Mouse (Mus musculus) limb, embryonic 11.5 days (tissue): Measurements from ENCODE around the gene Hsdl2. TPM values are rescaled to one million over a fixed set of nuclear protein-coding genes. Genes with fewer than 3 reads are reported as not detected.

Source experiments
- ATAC-seq: fragments of 200-750 bp; cut with Nextera tagmentation; 2 replicates; pipeline ENCODE4 v1.8.0; 2017; ENCODE audit warnings: low read depth; ENCODE audit not compliant: insufficient number of reproducible peaks, low FRiP score, low TSS enrichment
- DNase-seq: peaks from one replicate; pipeline ENCODE4 v3.0.0-alpha.2; 2015; ENCODE audit warnings: low spot score
- H3K27ac ChIP-seq: fragments of 300-500 bp; sonication (generic); replicated peaks from 2 replicates; pipeline ENCODE4 v1.5.1; 2014; ENCODE audit warnings: low read depth, mild to moderate bottlenecking, low read length
- H3K27me3 ChIP-seq: fragments of 300-500 bp; sonication (generic); 2 replicates; pipeline ENCODE4 v1.6.1; 2014; ENCODE audit warnings: mild to moderate bottlenecking, low read length, mixed read lengths; ENCODE audit not compliant: control insufficient read depth, insufficient read depth
- H3K36me3 ChIP-seq: fragments of 300-500 bp; sonication (generic); 2 replicates; pipeline ENCODE4 v1.6.1; 2014; ENCODE audit warnings: mild to moderate bottlenecking, low read length, moderate library complexity, mixed read lengths; ENCODE audit not compliant: control insufficient read depth, insufficient read depth
- H3K4me1 ChIP-seq: fragments of 300-500 bp; sonication (generic); 2 replicates; pipeline ENCODE4 v1.6.1; 2014; ENCODE audit warnings: low read length, mixed read lengths; ENCODE audit not compliant: control insufficient read depth, insufficient read depth
- H3K4me2 ChIP-seq: fragments of 300-500 bp; sonication (generic); 2 replicates; pipeline ENCODE4 v1.6.1; 2014; ENCODE audit warnings: low read depth, mild to moderate bottlenecking, moderate library complexity; ENCODE audit not compliant: severe bottlenecking
- H3K4me3 ChIP-seq: fragments of 300-500 bp; sonication (generic); 2 replicates; pipeline ENCODE4 v1.5.1; 2014; ENCODE audit warnings: low read depth, low read length
- H3K9ac ChIP-seq: fragments of 300-500 bp; sonication (generic); 2 replicates; pipeline ENCODE4 v1.6.1; 2014; ENCODE audit warnings: mild to moderate bottlenecking, low read length
- H3K9me3 ChIP-seq: fragments of 300-500 bp; sonication (generic); 2 replicates; pipeline ENCODE4 v1.6.1; 2016; ENCODE audit warnings: low read length; ENCODE audit not compliant: control insufficient read depth
- WGBS: fragments of 180-500 bp; shearing (Covaris S2); extraction: QIAGEN DNeasy Blood & Tissue Kit; methylation state at CpG from one replicate; pipeline ENCODE4 v1.1.7; 2014; 5-methylcytosine and 5-hydroxymethylcytosine counted together
- polyA plus RNA-seq: library from polyadenylated mRNA; unstranded; fragments of >200 nt; fragmentation: Nextera tagmentation; extraction: Ambion mirVana; gene quantifications from 2 replicates; pipeline ENCODE4 v1.2.1, GENCODE M21; 2014

Hsdl2 gene
- polyA plus RNA-seq, 1 experiment from 2014 or later, result 18.7 TPM

DNA sequence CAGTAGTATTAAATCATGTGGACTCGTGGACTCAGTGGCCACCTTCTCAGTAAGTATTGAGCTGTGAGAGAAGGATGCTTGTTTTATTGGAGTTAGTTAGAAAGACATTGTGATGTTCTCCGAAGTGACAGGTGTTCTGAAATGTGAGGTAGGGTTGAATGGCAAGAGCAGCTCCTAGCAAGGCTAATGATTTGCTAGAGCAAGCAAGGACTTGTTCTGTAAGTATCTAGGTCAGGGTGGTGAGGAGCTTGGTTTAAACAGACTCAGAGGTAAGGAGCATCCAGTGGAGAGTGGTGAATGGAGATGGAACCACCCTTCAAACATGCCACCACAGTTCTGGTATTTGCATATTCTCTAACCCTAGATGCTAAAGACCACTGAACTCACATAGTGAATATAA, 61.3 kb downstream of the Hsdl2 start:
- no peak overlapping the region for H3K4me2 ChIP-seq
- no peak overlapping the region for H3K27ac ChIP-seq
- H3K4me1 ChIP-seq, result 0 out of 2 replicates have a peak, but pooled peaks cover 3% of the 10 kb centered on the region
- no peak overlapping the region for H3K9ac ChIP-seq
- DNase-seq (no peak), ATAC-seq (no peak)
- H3K9me3 ChIP-seq, result no peaks in the 10 kb centered on the region
- H3K36me3 ChIP-seq, result no peaks in the 10 kb centered on the region
- 85% methylated on average over 2 of the region's 2 CpGs for WGBS
- no peaks in the 10 kb centered on the region for H3K27me3 ChIP-seq
- no peak overlapping the region for H3K4me3 ChIP-seq

DNA sequence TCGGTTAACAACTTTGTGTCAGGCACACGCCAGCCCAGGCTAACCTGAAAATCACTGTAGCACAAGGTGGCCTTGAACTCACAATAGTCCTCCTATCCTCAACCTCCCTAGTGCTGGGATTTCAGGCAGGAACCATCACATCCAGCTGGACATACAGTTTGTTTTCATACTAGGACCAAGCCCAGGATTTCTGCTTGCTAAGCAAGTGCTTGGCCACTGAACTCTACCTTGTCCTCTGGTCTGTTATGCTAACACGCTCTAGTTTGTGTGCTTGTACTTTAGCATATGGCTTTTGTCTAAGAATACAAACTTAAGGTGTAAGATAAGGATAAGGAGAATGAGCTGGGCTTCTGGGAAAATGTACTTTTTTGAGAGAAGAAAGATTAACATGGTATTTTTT, 63.1 kb downstream of the Hsdl2 start:
- no peak overlapping the region for H3K4me2 ChIP-seq
- no peaks in the 10 kb centered on the region for H3K27me3 ChIP-seq
- H3K36me3 ChIP-seq, result no peaks in the 10 kb centered on the region
- 92% methylated on average over 3 of the region's 3 CpGs for WGBS
- no peak for DNase-seq
- no peaks in the 10 kb centered on the region for H3K9me3 ChIP-seq
- H3K9ac ChIP-seq, result no peak overlapping the region
- ATAC-seq, result no peak
- no peak overlapping the region for H3K4me3 ChIP-seq
- H3K4me1 ChIP-seq, result 0 out of 2 replicates have a peak, but pooled peaks cover 3% of the 10 kb centered on the region
- H3K27ac ChIP-seq, result no peak overlapping the region

DNA sequence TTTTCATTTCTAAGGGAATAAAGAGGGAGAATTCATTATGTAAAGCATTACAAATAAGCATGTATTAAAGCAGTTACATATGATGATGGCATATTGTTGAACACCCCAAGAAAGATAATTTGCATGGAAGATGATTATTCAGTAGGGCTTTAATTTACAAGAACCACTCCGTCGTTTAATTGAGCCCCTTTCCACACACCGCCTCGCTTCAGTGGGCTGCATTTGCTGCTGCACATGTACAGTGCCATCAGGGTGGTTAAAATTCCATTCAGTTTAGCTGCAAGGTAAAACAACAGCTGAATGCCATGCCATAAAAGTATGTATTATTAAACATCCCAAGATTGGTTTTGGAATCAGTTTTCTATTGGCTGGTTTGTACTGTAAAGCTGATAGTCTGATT, 63.6 kb downstream of the Hsdl2 start:
- no peak overlapping the region for H3K4me2 ChIP-seq
- H3K4me1 ChIP-seq, result 0 out of 2 replicates have a peak, but pooled peaks cover 3% of the 10 kb centered on the region
- no peaks in the 10 kb centered on the region for H3K36me3 ChIP-seq
- no peak overlapping the region for H3K27ac ChIP-seq
- H3K9ac ChIP-seq, result no peak overlapping the region
- H3K9me3 ChIP-seq, result no peaks in the 10 kb centered on the region
- no peak overlapping the region for H3K4me3 ChIP-seq
- WGBS, result 90% methylated on average over 4 of the region's 4 CpGs
- no peak for DNase-seq
- no peaks in the 10 kb centered on the region for H3K27me3 ChIP-seq
- ATAC-seq, result no peak

DNA sequence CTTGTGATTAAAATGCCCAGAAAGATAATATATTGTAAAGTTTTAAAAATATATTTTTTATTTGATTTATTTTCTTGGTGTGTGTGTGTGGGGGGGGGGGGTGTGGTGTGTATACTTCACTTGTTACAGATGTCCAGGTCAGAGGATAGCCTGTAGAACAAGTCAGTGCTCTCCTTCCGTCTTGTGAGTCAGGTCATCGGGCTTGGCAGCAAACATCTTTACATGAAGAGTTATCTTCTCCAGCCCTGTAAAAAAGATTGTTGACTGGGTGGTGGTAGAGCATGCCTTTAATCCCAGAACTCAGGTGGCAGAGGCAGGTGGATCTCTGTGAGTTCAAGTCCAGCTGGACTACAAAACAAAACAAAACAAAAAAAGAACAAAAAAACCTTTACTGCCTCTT, 64.2 kb downstream of the Hsdl2 start:
- 97% methylated on average over 2 of the region's 2 CpGs for WGBS

DNA sequence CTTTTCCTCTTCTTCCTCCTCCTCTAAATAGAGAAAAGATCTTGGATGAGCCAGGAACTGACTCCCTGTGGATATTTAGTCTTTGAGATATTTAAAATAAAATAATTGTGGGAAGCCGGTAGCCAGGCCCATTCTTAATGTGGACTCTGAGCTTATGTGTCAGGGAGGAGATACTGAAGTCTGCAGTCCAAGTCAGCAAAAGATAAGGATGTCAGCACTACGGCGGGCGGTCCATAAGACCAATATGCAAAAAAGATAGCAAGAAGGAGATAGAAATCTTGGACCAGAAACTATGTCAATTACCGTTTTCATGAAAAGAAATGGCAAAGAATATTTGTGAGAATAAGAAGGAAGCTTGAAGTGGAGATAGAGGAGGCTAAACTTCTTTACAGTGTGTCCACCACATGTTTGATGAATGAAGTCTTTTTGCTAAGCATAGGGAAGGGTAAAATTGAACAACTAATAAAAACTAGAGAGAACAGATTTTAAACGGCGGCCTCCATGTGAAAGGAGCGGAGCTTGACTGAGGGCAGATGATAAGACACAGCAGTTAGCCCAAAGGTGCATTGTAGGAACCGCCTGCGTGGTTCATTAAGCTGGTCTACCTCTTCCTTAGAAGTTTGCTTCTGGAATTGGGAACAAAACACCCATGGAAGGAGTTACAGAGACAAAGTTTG, 64.8 kb downstream of the Hsdl2 start:
- Histone ChIP-seq H3K9me3 (no peaks in the 10 kb centered on the region), H3K4me3 (no peak overlapping the region), H3K4me2 (no peak overlapping the region), H3K9ac (no peak overlapping the region), H3K4me1 (0 out of 2 replicates have a peak, but pooled peaks cover 3% of the 10 kb centered on the region), H3K27ac (no peak overlapping the region), H3K27me3 (no peaks in the 10 kb centered on the region), H3K36me3 (no peaks in the 10 kb centered on the region)
- DNase-seq, result no peak
- WGBS, result 90% methylated on average over 10 of the region's 10 CpGs
- no peak for ATAC-seq

More for the DNA sequence above, 64.2 kb downstream of the Hsdl2 start:
- H3K4me1 ChIP-seq, result 0 out of 2 replicates have a peak, but pooled peaks cover 3% of the 10 kb centered on the region
- H3K27me3 ChIP-seq, result no peaks in the 10 kb centered on the region
- no peak overlapping the region for H3K9ac ChIP-seq
- no peak for ATAC-seq
- H3K27ac ChIP-seq, result no peak overlapping the region
- H3K9me3 ChIP-seq, result no peaks in the 10 kb centered on the region
- H3K4me3 ChIP-seq, result no peak overlapping the region
- no peak overlapping the region for H3K4me2 ChIP-seq
- H3K36me3 ChIP-seq, result no peaks in the 10 kb centered on the region
- DNase-seq, result no peak

DNA sequence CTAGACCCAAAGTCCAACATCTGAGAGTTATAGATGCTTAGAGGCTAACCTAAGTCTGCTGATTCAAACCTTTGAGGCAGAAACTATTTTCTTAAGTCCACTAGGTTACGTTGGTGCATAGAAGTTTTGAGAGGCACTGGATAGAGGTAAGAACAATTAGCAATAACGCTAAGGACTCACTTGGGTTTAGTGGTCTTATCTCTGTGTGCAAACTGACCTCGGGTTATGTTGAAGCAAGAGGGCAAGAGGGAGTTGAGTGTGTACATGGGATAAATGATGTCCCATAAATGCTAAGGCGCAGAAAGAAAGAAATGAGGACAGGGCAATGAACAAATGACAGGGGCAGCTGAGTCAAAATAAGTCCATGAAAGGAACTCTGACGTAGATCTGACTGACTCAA, 67.8 kb downstream of the Hsdl2 start:
- Histone ChIP-seq H3K27ac (no peak overlapping the region), H3K9me3 (no peaks in the 10 kb centered on the region), H3K4me2 (no peak overlapping the region), H3K36me3 (no peaks in the 10 kb centered on the region), H3K4me1 (0 out of 2 replicates have a peak, but pooled peaks cover 3% of the 10 kb centered on the region), H3K9ac (no peak overlapping the region), H3K4me3 (no peak overlapping the region), H3K27me3 (no peaks in the 10 kb centered on the region)
- DNase-seq (no peak), ATAC-seq (no peak)
- WGBS, result 90% methylated on average over 5 of the region's 5 CpGs

DNA sequence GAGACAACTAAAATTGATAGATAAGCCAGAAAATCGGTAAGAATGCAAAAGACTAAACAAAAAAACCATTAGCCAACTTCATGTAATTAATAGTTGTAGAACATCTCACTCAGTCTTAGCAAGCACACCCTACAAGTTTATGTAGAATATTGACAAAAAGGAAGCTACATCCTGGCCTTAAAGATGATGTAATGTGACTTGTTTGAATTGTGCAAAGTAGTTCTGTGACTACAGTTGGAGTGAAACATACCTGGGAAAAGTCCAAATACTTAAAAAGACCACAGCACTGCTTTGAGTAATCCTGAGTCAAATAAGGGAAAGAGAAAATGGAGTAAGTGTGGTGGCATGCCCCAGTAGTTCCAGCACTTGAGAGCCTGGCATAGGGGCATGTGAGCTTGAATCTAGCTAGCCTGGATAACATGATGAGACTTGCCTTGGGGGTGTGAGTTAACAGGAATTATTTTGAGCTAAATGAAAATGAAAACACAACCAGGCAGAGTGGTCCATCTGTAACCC, 70.9 kb downstream of the Hsdl2 start:
- H3K27ac ChIP-seq, result no peak overlapping the region
- ATAC-seq, result no peak
- no peaks in the 10 kb centered on the region for H3K36me3 ChIP-seq
- H3K27me3 ChIP-seq, result no peaks in the 10 kb centered on the region
- no peak overlapping the region for H3K4me2 ChIP-seq
- H3K4me1 ChIP-seq, result no peaks in the 10 kb centered on the region
- no peak overlapping the region for H3K9ac ChIP-seq
- WGBS, result 88% methylated on average over 1 of the region's 1 CpGs
- no peak for DNase-seq
- H3K9me3 ChIP-seq, result no peaks in the 10 kb centered on the region
- no peak overlapping the region for H3K4me3 ChIP-seq

DNA sequence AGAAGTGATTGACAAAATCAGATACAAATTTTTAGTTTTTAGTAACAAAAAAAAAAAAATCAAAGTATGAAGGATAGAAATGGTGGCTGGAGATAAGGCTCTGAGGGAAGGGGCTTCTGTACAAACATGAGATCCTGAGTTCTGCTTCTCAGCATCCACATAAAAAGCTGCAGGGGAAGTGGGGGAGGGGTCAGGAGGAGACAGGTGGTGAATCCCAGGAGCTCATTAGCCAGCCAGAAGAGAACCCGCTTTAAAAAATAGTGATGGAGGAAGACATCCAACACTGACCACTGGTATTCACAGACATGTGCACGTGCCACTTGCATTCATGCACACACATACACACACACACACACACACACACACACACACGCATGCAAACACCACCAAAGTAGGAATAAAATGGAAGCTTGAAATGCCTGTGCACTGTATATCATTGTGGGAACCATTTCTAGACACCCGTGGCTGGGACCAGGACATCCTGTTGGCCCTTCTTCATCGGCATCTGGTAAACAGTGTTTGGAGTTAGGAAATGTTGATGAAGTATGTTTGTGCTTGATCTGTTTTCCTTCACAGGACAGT, 74.8 kb downstream of the Hsdl2 start:
- no peak overlapping the region for H3K4me2 ChIP-seq
- ATAC-seq (no peak), DNase-seq (no peak)
- H3K9me3 ChIP-seq, result no peaks in the 10 kb centered on the region
- no peaks in the 10 kb centered on the region for H3K27me3 ChIP-seq
- no peaks in the 10 kb centered on the region for H3K4me1 ChIP-seq
- no peak overlapping the region for H3K27ac ChIP-seq
- no peak overlapping the region for H3K9ac ChIP-seq
- WGBS, result 80% methylated on average over 5 of the region's 5 CpGs
- no peaks in the 10 kb centered on the region for H3K36me3 ChIP-seq
- H3K4me3 ChIP-seq, result no peak overlapping the region
